Mouse (Mus musculus) right cerebral cortex, adult 2 months (tissue): ENCODE results near the gene Sirt7.
"Not testable (repeated sequence)": the region's sequence is repeated elsewhere in the genome, so short reads cannot be mapped to it uniquely, and the experiment has no call there.

ENCODE experiments used
- DNase-seq, 2 experiments: peaks; one replicate each; pipeline ENCODE4 v3.0.0; 2021 to 2022; ENCODE audit warnings: low spot score in 2 of 2

The Sirt7 gene

DNA sequence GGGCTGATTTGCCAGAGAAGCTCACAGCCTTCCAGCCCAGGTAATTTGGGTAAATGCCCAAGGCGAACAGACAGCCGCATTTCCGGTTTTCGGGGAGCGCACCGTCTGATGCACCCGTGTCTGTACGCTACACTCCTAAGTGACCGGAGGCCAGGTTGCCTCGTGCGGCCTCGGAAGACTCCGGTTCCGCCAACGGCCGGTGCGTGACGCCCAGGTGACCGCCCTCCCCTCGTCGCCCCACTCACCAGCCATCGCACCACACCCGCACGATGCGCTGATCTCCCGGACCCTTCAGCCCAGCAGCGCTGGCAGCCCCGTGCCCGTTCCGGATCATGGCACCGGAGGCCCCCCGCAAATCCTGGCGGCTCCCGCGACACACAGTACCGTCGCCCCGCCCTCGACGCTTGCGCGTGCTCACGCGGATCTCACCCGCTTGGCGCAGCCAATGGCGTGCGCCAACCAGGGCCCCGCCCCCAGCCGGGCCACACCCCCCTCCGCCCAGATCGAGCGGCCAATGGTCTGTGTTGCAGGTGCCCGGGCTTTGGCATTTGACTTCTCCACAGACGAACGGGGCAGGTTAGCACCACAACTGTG lies 7.4 kb downstream of the Sirt7 start, which contains the start of gene Pcyt2:
Pcyt2 (minus strand) TSS at position 418 of the 594 bp plus-strand sequence.
- DNase-seq: peak; percentile 89 to 91

DNA sequence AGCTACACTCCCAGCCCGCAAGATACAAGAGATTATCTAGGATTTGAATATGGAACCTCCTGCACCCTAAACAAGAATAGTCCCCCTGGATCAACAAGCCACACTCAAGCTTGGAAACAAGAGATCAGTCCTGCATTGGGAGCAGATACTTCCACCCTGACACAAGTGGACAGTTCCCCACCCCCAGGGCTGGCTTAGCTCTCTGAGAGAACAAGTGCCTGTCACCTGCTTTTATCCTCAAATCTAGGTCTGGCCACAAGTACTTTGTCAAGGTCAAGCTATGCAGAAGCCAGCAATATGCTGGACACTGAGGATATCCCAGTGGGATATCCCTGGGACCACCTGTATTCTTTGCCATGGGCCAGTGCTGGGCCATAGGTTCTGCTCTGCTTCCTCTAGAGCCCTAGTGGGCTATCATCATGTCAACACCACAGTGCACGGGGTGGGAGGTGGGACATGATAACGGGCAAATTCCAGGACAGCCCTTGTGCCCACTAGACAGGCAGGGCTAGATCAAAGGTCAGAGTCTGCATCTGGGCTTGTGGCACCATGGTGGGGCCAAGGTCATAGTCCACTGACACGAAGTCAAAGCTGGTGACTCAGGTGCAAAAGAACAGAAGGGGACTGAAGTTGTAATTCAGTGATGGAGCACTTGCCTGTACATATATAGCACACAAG lies 8.3 kb downstream of the Sirt7 start:
- no peak for DNase-seq

DNA sequence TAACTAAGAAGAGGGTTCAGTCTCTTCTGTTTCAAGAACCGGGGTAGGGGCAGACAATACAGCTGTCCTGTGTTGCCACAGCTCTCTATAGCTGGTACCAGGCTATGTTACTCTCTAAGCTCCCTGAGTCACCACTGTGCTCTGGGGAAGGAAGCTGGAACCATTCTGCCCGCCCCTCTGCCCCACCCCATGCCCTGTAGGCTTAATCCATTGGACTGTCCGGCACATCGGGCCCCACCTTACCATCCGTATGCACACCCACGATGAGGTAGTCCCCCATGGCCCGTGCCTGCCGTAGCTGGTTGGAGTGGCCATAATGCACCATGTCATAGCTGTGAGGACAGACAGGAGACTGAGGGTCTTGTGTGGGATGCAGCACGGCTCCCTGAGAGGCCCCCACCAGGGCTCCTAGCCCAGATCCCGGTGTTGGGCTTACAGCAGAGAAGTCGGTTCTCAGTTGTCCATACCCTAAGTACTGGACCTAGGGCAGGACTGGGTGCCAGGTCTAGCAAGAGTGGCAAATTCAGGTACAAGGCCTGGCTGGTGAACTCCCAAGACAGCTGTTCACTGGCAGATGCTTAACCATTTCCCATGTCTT lies 9.3 kb downstream of the Sirt7 start:
- no peak for DNase-seq

DNA sequence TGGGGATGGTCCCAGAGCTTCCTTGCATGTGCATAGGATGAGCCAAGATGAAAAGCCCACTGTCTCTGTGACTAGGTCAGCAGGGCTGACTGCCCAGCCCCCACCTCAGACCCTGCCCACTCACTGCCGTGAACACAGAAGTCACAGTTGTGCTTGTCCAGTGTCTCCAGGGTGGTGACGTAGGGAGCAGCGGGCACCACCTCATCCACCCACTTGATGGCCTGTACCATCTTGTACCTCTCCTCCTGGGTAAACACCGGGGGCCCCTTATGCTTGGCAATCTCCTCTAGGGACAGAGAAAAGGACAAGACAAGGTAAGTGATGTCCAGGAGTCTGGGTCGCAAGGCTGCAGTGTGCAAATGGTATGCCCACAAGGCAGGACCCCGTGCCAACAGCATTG lies 9.9 kb downstream of the Sirt7 start:
- no peak for DNase-seq

GRCm38 (mm10) chr11:120613976-120614375 lies 11.1 kb downstream of the Sirt7 start:
- no peak for DNase-seq

DNA sequence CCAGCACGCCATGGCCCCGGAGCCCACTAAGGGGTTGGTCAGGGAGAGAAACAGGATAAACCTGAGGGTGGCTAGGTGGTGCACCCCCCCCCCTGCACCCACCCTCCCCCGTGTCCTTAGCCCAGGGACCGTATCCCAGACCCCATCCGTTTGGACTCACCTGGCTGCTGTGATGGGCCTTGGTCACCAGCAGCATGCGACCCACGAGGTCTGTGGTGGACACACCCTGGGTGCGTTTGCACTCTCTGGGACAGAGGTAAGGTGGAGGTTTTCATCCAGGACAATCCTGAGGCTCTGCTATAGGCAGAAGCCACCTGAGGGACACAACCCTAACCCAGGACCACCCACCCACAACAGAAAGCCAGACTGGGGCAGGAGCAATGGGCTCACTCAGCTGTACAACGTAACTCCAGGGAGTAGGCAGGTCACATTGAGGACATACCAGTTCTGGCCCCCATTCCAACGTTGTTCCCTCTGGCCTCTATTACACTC lies 11.5 kb downstream of the Sirt7 start:
- no peak for DNase-seq

GRCm38 (mm10) chr11:120612763-120613162 lies 12.3 kb downstream of the Sirt7 start:
- peak; percentile 55 to 61 for DNase-seq

DNA sequence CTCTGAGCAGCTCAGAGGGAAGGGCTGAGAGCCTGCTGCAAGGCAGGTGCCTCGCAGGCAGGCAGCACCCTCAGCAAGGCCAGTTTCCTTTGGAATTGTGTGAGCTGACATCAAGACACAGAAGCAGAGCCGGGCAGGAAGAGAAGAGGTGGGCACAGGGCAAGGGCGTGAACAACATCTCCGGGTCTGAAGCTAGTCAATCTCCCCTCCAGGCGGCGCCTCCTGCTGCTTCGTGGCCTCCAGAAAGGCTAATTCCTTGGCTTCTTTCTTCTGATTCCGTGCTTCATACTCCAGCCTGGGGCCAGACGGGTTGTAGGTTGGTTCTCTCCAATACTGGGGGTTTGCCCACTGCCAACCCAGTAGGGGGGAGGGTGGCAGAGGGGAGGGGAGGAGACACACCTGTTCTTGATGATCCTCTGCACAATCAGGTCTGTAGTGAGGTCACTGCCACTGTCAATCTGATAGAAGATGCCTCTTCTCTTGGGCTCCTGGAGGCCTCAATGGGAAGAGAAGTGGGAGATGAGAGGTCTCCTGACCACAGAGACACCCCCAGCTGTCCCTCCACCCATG lies 14.5 kb downstream of the Sirt7 start:
- no peak for DNase-seq

GRCm38 (mm10) chr11:120609250-120609649 lies 15.8 kb downstream of the Sirt7 start:
- DNase-seq: no peak

GRCm38 (mm10) chr11:120608241-120609034 lies 16.6 kb downstream of the Sirt7 start, which contains the start of gene Npb:
Gene Npb (plus strand): TSS chr11:120608477.
- no peak for DNase-seq

- DNase-seq: no peak
Measured at GRCm38 (mm10) chr11:120606764-120607163, 18.3 kb downstream of the Sirt7 start.

DNA sequence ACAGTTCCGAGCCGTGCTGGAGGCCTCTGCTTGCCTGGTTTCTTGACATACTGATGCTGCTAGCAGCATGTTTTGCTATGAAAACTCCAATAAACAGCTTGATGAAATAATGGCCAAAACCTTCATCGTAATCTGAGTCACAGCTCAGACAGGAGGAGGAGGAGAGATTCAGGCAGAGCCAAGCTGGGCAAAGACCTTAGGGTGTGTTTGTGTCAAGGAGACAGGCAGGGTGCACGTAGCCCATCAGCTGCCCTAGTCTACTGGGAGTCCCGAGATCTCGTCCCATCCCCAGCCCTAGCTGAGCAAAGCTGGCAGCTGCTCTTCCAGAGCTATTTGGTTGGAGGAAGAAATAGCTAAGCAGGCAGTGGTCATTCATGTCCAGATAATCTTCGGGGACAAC lies 19.4 kb downstream of the Sirt7 start:
- no peak for DNase-seq

DNA sequence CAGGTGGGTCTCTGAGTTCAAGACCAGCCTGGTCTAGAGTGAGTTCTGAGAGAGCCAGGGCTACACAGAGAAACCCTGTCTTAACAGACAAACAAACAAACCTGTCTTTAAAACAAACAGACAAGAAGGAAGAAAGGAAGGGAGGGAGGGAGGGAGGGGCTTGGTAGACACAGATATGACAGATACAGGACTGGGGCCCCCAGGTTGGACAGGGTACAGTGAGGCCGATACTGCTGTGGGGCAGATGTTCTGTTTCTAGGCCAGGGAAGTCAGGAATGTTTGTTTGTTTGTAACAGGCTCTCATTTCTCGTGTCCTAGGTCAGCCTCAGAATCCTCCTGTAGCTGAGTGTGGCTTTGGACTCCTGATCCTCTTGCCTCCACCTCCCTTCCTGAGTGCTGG lies 21.5 kb downstream of the Sirt7 start:
- DNase-seq: no peak

GRCm38 (mm10) chr11:120600716-120601115 lies 24.3 kb downstream of the Sirt7 start:
- no peak for DNase-seq

- DNase-seq: no peak
Measured at GRCm38 (mm10) chr11:120598990-120599549, 26.0 kb downstream of the Sirt7 start.

GRCm38 (mm10) chr11:120598283-120598989 lies 26.6 kb downstream of the Sirt7 start, which contains the start of the genes Alyref and Anapc11:
Gene Alyref (minus strand): TSS chr11:120598365.
Gene Anapc11 (plus strand): TSS chr11:120598421.
- DNase-seq: peak; percentile 88 to 94

DNA sequence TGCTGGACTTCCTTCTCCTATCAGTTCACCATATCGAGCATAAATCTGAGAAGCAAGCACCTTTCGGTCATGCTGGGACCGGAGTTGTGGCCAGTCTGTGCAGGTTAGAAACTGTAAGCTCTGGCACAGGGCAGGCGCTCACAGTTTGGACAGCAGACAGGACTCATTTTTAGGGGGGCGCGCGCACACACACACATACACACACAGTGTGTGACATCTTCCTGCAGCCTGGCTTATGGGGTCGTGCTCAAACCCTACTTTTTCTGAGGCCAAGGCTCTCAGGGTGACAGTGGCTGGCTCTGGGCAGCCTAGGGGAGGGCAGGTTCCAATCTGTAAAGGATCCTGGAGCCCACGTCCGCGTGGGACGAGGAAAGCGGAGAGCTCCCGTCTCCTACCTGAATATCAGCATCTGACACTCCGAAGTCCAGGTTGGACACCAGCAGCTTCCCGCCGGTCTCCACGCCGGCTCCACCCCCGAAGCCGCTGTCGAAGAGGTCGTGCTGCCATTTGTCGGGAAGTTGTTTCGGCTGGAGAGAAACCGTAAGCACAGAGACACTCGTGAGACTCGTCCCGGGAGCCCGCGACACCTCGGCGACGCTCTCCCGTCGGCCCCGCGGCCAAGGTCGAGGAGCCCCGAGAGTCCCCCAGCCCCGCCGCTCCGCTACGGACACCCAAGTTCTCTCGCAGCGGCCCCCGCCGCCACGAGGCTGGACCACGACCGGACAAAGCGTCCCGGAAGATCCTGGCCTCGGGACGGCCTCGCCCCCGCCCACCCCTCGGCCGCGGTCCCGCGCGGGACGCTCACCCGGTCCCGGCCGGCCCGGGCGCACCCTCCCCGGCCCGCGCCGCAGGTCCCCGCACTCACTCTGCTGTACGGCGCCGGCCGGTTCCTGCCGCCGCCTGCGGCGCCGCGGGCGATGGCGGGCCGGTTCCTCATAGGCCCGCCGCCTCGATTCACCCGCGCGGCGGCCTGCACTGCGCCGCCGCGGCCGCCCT lies 27.5 kb downstream of the Sirt7 start:
- no peak for DNase-seq

DNA sequence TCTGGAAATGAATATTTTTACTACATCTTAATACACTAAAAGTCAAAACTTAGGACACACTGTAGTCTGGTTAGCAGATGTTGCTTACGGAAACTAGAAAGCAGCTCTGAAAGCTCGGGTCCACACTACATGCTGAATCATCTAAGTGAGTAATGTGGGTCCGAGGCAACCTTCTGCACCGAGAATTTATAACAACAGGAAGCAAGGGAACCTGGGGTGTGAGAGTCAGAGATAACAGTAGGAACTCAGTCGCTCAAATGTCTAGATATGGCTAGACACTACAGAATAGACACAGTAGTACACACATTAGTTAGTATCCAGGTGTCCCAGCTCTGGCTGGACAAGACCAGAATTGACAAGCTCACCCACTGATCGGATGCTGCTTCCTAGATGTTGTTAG lies 36.5 kb downstream of the Sirt7 start:
- DNase-seq: no peak

GRCm38 (mm10) chr11:120583937-120584336 lies 41.1 kb downstream of the Sirt7 start:
- no peak for DNase-seq

DNA sequence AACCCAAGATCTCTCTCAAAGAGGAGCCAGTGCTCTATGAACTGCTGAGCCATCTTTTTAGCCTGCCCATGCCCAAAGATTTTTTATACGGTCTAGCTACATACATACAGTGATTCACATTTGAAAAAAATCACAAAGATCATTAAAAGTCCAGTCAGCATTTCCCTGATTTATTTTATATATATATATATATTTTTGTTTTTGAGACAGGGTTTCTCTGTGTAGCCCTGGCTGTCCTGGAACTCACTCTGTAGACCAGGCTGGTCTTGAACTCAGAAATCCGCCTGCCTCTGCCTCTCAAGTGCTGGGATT lies 42.1 kb downstream of the Sirt7 start:
- not testable (repeated sequence) for DNase-seq
